Mouse (Mus musculus): ENCODE measurements around the gene Tmem161a. TPM values are rescaled to one million over a fixed set of nuclear protein-coding genes. Genes with fewer than 3 reads are reported as not detected.

The Tmem161a gene
- total RNA-seq, 2 experiments from 2014 or later: 48.7 to 59.9 TPM

Other genes with a start within 250 kb of the Tmem161a start
- 10 to 100 TPM; 30.7 TPM for gene Gatad2a, start 176.0 kb upstream of the Tmem161a start, total RNA-seq (2021)
- 10 to 100 TPM; 77.2 to 83.9 TPM for gene Mau2, start 129.6 kb upstream of the Tmem161a start, total RNA-seq (2021)
- gene Sugp1, start 129.5 kb upstream of the Tmem161a start, total RNA-seq (2021): 10 to 100 TPM; 48.7 to 58.3 TPM
- gene Tm6sf2, start 99.4 kb upstream of the Tmem161a start, total RNA-seq (2021): 1 to 10 TPM; 2.9 to 4.9 TPM
- gene Hapln4, start 88.9 kb upstream of the Tmem161a start, total RNA-seq (2021): 10 to 100 TPM; 68.2 to 77.5 TPM
- 100 to 1,000 TPM; 188 to 207 TPM for gene Ncan, start 51.5 kb upstream of the Tmem161a start, total RNA-seq (2021)
- 10 to 100 TPM; 25.5 to 29.8 TPM for gene Nr2c2ap, start 41.0 kb upstream of the Tmem161a start, total RNA-seq (2021)
- gene Rfxank, start 33.2 kb upstream of the Tmem161a start, total RNA-seq (2021): 10 to 100 TPM; 11.8 to 12.0 TPM
- 10 to 100 TPM; 47.0 to 47.5 TPM for gene Borcs8, start 32.9 kb upstream of the Tmem161a start, total RNA-seq (2021)
- not detected for gene Mef2b, start 32.6 kb upstream of the Tmem161a start, total RNA-seq (2021)
- 10 to 100 TPM; 34.9 to 42.0 TPM for gene Slc25a42, start 39.9 kb downstream of the Tmem161a start, total RNA-seq (2021)
- gene Sugp2, start 61.9 kb downstream of the Tmem161a start, total RNA-seq (2021): 100 to 1,000 TPM; 107 to 133 TPM
- gene Armc6, start 62.1 kb downstream of the Tmem161a start, total RNA-seq (2021): 10 to 100 TPM; 43.4 to 49.4 TPM
- gene Homer3, start 110.5 kb downstream of the Tmem161a start, total RNA-seq (2021): 10 to 100 TPM; 84.4 to 86.0 TPM
- gene Ddx49, start 130.1 kb downstream of the Tmem161a start, total RNA-seq (2021): 10 to 100 TPM; 44.7 to 47.5 TPM
- 100 to 1,000 TPM; 123 to 141 TPM for gene Cope, start 130.2 kb downstream of the Tmem161a start, total RNA-seq (2021)
- 100 to 1,000 TPM; 117 to 122 TPM for gene Cers1, start 143.4 kb downstream of the Tmem161a start, total RNA-seq (2021)
- 10 to 100 TPM; 14.1 to 19.4 TPM for gene Gdf1, start 157.5 kb downstream of the Tmem161a start, total RNA-seq (2021)
- gene Upf1, start 180.9 kb downstream of the Tmem161a start, total RNA-seq (2021): 10 to 100 TPM; 61.8 to 66.1 TPM
- under 1 TPM; 0.32 to 0.47 TPM for gene Comp, start 201.2 kb downstream of the Tmem161a start, total RNA-seq (2021)

Data from layer of hippocampus, postnatal 25 days (tissue).